Mouse (Mus musculus): ENCODE data around the gene Ercc2. TPM values are rescaled to one million over a fixed set of nuclear protein-coding genes. Genes with fewer than 3 reads are reported as not detected.

Ercc2 gene
- total RNA-seq, 1 experiment from 2014 or later, result 42.9 TPM

DNA sequence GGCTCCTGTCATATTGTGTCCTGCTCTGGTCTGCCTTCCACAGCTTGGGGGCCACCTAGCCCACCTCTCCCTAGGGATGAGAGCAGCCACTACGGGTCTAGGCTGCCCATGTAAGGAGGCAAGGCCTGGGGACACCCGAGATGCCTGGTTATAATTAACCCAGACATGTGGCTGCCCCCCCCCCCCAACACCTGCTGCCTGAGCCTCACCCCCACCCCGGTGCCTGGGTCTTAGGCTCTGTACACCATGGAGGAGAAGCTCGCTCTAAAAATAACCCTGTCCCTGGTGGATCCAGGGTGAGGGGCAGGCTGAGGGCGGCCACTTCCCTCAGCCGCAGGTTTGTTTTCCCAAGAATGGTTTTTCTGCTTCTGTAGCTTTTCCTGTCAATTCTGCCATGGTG, 27.9 kb downstream of the Ercc2 start:
- no peak for DNase-seq

DNA sequence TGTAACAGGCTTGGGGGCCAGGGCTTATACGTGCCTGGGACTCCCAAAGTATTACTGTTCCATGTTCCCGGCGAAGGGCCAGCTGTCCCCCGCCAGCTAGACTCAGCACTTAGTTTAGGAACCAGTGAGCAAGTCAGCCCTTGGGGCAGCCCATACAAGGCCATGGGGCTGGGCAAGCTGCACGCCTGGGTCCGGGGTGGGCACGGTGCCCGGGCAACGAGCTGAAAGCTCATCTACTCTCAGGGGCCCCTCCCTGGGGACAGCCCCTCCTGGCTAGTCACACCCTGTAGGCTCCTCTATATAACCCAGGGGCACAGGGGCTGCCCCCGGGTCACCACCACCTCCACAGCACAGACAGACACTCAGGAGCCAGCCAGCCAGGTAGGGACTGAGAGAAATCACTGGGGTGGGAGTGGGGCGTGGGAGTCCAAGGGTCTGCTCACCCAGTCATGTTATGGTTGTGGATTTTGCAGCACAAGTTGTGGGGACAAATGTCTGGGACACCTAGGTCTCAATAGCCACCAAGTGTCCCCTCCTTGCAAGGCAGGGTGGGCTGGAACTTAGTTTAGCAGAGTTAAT, 29.0 kb downstream of the Ercc2 start:
- peak; percentile 82 for DNase-seq

DNA sequence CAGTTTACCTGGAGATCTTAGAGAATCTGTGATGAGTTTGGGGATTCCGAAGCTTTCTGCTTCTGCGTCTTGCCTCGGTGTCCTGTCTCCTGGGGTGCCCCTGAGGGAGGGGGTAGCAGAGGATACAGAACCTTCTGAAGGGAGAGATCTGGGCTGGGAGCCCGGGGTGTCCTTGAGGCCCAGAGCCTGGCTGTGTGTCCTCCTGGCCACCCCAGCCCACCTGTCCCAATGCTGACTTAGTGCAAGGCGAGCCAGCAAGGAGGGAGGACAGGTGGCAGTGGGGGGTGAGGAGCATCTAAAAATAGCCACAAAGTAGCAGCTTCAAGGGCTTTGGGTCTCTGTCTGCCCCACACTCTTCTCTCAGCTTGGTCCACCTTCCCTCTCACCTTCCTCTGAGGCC, 30.0 kb downstream of the Ercc2 start:
- DNase-seq, result no peak

DNA sequence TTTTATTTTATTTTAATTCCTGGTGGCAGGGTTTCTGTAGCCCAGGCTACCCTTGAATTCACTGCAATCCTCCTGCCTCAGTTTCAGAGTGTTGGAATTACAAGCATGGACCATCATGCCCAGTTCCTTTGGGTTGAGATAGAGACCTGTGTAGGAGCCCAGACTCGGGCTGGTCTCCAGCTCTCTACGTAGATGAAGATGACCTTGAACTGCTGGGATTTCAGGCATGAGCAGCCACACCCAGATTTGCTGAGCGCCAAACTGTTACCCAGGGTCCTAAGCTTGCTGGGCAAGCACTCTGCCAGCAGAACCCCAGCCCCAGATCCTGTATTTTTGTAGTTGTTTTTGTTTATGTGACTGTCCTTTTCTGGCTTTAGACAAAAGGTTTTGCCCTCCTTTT, 31.7 kb downstream of the Ercc2 start:
- no peak for DNase-seq

DNA sequence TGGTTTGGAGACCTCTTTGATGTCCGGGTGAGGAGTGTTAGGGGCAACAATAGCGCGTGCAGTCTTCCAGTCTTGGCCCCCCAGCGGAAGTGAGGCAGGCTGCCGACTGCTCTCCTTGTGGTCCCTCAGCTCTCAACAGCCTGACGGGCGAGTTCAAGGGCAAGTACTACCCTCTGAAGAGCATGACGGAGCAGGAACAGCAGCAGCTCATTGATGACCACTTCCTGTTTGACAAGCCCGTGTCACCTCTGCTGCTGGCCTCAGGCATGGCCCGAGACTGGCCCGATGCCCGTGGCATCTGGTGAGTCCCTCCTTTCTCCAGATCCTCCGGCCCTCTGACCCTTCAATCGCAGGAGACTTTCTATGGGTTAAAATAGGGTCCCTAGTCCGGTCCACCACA, 34.8 kb downstream of the Ercc2 start:
- DNase-seq, result no peak

DNA sequence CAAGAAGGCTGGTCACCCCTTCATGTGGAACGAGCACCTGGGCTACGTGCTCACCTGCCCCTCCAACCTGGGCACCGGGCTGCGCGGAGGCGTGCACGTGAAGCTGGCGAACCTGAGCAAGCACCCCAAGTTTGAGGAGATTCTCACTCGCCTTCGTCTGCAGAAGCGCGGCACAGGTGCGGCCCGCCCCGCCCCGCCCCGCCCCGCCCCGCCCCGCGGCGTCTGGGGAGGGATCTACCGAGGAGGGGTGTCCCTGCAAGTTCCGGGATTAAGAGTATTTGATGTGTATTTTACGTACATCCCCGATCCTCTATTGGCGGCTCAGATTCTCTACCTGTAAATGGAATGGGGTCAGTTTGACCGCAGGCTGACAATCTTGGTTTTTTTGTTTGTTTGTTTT, 38.3 kb downstream of the Ercc2 start:
- no peak for DNase-seq

DNA sequence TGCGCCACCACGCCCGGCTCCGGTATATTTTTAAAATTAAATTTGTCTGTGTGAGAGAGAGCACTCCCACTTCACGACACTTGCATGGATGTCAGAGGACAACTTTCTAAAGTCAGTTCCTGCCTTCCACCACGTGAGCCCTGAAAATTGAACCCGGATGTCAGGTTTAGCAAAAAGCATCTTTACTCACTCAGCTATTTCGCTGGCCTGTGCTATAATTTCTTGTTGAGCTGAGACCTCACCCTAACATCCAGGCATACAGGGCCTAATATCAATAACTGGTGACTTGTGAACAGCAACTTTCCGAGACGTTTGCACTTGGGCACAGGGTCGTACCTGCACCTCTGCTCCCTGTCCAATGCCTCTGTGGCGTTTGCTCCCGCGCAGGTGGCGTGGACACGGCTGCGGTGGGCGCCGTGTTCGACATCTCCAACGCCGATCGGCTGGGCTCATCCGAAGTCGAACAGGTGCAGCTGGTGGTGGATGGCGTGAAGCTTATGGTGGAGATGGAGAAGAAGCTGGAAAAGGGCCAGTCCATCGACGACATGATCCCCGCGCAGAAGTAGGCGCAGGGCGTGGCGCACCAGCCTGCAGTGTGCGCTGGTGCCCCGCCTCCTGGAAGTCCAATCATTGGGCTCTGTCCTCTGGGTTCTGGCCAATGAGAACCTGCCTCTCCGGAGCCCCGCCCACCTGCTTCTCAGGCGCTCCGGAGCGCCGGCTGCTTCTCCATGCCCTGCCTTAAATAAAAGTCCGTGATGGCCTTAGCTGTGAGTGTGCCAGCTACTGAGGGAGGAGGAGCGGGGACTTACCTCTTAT, 39.2 kb downstream of the Ercc2 start:
- DNase-seq, result peak; percentile 89

DNA sequence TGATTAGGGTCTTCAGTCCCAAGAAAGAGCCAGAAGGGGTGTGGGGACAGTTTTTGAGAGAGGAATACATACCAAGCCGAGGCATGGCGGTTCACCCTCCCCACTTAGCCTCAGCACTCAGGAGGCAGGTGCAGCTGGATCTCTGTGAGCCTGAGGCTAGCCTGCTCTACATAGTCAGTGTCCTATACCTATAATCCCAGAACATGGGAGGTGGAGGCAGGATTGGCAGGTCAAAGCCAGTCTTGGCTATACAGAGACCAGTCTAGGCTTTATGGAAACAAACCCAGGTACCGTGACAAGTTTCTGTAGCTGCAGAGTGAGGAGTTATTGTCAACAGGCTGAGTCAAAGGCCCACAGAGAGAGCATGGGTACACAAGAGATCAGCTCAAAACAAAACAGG, 41.3 kb downstream of the Ercc2 start:
- DNase-seq, result no peak

DNA sequence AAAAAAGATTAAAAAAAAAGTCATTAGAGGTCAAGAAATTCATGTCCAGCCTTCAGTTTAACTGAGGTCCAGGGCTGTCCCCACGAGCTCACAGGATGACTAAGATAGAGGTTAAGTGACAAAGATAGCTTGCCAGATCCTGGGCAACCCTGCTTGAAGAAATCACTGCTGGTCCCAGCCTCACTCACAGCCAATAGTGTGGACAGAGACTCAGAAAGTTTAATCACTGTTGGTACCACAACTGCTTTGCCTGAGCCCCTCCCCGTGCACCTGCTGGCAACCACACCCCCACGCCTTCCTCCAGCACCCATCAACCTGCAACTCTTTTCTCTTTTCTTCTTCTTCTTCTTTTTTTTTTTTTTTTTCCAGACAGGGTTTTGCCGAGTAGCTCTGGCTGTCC, 42.2 kb downstream of the Ercc2 start:
- DNase-seq, result no peak

DNA sequence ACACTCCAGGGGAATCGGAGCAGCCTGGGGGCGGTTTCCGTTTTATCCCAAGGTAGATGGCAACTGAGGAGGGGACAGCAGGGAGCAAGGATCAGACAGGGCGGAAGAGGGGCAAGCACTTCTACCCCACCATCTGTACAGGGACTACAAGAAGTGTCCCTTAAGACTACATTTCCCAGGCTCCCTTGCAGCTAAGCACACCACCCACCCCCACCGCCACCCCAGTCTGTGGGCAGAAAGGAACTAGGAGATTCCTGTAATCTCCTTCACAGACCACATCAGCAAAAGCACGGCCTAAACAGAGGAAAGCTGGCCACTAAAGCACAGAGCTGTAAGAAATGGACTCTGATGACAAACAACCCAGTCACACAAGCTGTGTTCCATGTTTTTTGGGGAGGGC, 44.5 kb downstream of the Ercc2 start:
- DNase-seq, result no peak

DNA sequence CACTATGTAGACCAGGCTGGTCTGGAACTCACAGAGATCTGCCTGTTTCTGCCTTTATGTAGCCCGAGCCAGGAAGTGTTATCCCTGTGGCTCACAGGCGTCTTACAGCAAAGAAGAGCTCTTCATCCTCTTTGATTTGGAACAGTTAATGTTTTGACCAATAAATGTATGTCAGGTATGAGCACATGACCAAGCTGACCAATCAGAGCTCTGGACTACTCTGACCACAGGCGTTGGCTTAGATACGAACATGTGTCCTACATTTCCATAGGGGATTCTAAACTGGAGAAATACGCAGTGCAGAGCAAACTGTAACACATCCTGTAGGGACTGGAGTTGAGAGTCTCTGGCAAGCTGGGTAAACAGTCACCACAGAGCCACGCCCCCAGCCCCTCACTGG, 45.1 kb downstream of the Ercc2 start:
- DNase-seq, result no peak

DNA sequence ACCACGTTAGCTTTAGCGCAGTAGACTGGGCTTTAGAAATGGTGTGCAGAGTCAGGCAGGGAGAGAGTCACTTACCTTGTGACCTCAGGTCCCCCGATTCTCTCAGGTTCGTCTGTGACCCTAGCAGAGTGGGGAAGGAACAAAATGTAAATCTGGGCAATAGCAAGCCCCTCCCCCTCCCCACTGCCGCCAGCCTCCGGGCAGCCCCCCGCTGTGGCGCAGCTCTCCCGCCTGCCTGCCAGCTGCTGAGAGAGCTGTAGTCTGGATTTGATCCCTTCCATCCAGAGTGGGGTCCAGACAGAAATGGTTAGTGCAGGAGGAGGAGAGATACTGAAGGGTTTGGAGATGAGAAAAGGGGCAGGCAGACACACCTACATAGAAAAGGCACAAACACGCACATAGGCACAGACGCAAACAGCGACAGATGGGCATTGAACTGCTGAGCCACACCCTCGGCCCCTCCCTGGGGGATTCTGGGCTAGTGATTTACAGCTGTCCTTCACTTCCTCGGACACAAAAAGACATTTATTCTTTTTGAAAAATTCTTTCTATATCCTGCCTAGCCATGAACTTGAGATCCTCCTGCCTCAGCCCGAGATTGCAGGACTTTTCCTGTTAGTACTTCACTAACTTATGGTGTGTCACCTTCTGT, 46.3 kb downstream of the Ercc2 start:
- DNase-seq, result no peak

DNA sequence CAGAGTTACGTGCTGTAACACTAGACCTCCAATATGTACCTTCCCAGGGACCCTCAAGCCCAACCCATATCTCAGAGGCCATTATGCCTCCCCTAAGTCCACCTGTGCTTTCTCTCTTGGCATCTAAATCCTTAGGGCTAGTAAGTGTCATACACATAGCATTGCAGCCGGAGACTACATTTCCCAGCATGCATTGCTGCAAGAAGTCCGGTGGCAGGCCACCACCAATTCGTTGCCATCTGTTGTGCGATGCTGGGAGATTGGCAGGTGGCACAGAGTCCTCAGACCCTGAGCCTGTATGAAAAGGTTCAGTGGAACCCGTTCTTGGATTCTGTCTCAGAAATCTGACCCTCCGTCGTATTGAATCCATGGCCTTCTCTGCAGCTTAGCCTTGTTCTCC, 47.9 kb downstream of the Ercc2 start:
- no peak for DNase-seq

DNA sequence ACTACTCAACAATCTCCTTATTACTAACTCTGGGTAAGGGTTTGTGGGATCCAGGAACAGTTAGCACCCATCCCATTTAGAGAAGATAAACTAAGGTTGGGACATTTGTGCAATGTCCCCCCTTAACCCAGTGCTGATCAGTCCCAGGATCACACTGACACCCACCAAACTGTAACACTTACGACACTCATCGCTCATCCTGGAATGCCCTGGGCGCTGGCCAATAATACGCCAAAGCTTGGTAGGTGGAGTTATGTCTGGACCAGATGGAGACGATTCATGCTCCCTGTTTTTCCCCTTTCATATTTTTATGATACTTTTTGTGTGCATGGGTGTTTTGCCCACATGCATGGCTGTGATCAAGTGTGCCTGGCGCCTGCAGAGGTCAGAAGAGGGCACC, 48.6 kb downstream of the Ercc2 start:
- no peak for DNase-seq

DNA sequence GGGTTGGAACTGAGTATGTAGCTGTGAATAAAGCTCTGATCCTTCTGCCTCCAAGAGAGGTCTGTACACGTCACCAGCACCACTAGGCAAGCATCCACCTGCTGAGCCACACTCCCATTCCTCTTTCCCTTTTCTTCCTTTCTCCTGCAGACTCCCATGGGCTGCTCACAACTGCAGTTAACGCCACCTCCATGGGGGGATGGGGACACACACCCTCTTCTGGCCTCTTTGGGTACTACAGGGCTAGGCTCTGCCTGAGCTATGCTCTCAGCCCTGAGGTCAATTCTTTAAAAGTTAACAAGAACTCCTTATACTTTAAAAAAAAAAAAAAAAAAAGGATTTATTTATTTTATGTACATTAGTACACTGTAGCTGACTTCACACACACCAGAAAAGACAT, 50.7 kb downstream of the Ercc2 start:
- DNase-seq, result no peak

DNA sequence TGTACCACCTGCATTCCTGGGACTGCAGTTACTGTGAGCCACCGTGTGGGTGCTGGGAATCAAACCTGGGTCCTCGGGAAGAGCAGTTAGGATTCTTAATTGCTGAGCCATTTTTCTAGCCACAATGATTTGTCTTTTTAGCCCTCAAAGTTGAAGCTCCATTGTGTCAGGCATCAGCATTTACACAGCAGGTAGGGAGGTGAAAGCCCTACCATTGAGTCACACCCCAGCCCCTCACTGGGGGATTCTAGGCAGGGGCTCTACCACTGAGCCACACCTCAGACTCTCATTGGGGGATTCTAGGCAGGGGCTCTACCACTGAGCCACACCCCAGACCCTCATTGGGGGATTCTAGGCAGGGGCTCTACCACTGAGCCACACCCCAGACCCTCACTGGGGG, 54.5 kb downstream of the Ercc2 start:
- DNase-seq, result no peak

DNA sequence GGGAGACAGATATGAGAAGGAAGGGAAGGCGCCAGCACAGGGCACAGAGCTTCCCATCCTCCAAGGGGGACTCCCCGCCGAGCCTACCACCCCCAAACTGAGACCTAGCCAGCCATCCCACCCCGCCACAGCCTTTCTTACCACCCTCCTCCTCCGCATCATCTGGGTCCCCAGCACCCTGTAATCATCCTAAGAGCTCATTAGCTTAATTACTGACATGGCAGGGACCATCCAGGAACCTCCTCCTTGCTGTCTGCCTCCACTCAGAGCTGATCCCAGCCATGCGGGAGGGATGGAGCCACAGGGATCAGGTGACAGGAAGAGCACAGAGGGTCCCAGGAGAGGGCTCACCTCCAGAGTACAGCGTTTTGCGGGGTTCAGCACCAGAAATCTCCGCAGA, 55.2 kb downstream of the Ercc2 start:
- no peak for DNase-seq

DNA sequence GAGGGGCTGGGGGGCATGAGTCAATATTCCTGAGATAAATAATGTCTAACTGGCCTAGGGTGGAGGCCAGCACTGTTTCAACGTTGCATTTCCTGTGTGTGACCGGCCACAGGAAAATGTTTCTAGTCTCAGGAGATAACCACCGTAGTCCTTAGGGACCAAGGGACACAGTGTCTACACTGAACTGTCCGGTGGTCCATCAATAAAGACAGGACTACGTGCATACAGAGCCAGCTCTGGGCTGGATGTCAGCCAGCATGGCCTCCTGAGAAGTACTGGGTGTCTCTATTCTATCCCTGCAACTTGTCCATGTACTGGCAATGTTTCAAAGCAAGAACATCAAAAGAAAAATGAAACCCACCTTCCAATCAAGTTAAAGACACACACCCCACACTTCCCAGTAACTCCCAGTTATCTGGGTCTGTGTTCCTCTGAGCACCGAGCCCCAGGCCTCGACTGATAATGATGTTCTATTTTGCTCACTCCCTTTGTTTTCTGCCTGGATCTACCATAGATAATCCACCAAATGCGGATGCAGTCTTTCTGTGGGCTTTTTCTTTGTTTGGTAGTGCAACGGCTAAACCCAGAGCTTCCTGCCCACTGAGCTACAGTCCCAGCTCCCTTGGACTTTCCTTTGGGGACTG, 59.8 kb downstream of the Ercc2 start:
- no peak for DNase-seq

DNA sequence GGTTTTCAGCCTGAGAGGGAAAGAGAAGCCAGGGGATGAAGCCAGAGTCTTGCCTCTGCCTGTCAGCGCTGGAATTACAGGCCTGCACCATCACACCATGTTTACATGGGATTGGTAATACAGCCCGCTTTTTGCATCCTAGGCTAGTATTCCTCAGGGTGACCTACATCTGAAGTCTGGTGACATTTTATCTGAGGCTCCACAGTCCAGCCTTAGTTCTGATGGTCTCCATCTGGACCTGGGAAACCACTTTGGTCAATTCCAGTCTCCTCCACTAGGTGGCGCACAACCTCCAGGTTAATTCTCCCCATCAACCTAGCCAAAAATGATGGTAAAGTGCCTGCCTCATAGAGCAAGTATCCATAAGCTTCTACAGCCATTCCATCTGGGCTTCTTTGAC, 61.5 kb downstream of the Ercc2 start:
- peak; percentile 86 for DNase-seq

DNA sequence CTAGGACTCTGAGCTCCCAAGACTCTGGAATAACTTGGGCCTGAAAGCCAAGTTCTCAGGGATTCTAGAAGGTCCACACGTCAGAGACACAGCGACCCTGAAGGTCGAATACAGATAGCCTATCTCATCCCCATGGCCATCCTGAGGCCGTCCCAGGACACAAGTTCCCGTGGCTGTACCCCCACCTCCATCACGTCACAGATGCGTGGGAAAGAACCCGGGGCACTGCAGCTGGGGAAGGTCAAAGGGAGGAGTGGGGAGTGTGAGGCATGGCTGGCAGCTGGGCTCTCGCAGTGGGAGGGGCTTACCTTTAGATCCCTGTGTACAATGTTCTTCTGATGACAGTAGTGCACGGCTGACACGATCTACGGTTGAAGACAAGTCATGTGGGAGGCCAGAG, 63.0 kb downstream of the Ercc2 start:
- DNase-seq, result no peak
